Mouse (Mus musculus) left cerebral cortex, adult 18-20 months (tissue): ENCODE results near the gene Mctp2. TPM values are rescaled to one million over a fixed set of nuclear protein-coding genes. Genes with fewer than 3 reads are reported as not detected.

Experiments
- DNase-seq, 2 experiments: peaks; one replicate each; pipeline ENCODE4 v3.0.0; 2021 to 2022; ENCODE audit warnings: low spot score in 2 of 2, mixed read lengths in 1 of 2
- long read RNA-seq, 2 experiments: library from polyadenylated mRNA; stranded (forward); transcript quantifications; one replicate each; pipeline ENCODE4 v2.0.0; 2021
- total RNA-seq, 2 experiments: library from RNA; stranded (reverse); gene quantifications; 2 replicates each; pipeline ENCODE4 v1.2.3; 2021

Gene Mctp2
- total RNA-seq: 1 to 10 TPM; 1.2 to 1.5 TPM
- long read RNA-seq, experiment 1: 0 reads
- long read RNA-seq, experiment 2, partial matches to known transcripts: 1 of 1 reads
- long read RNA-seq, experiment 2, other reads (novel, unspliced or antisense): 0 of 1 reads

GRCm38 (mm10) chr7:72306382-72306841, at the start of gene Mctp2:
Gene Mctp2, minus strand, starts transcription at chr7:72306608.
- DNase-seq: peak; percentile 12 to 34

DNA sequence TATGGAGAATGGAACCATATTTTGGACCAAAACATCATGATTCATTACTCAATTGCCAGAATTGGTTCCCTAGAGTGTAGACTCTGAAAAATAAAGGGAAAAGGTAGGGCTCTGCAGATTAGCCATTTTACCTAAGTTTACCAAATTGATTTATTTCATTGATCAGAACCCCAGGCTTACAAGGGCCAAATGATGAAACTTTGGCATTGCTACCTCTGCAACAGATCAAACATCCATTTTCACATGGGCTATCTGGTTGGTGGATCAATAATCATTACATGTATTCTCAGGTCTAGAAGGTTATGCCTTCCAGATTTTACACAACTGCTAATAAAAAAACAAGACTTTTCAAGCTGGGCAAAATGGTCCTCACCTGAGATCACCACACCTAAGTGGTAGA, 39.5 kb upstream of the Mctp2 start:
- no peak for DNase-seq

DNA sequence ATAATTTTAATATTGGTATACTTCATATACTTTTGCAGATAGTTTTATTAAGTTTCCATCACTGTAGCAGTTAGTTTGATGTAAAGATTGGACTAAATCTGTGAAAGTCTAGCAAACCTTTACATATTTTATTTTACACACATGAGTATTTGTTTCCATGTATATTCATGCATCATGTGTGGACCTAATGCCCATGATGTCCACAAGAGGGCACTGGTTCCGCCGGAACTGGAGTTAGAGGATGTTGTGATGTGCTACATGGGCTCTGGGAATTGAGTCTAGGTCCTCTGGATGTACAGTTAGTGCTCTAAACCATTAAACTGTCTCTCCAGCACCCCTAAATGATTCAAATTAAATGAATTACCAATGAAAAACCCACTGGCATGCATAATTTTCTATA, 37.3 kb upstream of the Mctp2 start:
- DNase-seq: no peak

DNA sequence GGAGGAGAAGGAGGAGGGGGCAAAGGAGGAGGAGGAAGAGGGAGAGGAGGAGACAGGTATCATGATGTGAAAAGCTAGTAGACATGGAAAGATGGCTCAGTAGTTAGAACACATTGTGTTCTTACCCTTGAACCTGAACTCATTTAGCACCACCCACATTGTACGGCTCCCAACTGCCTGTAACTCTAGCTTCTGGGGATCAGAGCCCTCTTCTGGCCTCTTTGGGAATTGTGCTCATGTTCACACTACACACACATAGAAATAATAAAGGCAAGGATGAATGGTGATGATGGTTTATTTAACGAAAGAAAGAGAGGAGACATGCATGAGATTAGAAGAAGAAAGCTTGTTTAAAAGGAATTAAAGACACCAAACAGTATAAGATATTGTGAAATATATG, 36.4 kb upstream of the Mctp2 start:
- no peak for DNase-seq

DNA sequence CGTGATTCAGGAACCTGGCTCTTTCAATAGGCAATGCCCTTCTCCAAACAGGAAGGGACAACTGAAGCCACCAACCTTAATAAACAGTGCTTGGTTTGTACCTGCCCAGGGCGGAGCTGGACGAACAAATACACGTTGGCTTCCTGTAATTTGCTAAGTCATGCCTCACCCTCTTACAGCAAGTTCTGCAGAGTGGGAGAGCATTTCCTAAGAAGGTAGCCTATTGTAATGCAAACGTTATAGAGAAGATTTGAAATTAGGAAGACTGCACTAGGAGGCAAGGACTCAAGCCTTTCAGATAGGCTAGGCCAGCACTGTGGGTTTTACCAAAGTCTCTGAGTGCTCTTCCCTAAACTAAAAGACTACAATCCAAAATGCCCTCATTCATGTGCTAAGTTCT, 19.6 kb upstream of the Mctp2 start:
- no peak for DNase-seq

DNA sequence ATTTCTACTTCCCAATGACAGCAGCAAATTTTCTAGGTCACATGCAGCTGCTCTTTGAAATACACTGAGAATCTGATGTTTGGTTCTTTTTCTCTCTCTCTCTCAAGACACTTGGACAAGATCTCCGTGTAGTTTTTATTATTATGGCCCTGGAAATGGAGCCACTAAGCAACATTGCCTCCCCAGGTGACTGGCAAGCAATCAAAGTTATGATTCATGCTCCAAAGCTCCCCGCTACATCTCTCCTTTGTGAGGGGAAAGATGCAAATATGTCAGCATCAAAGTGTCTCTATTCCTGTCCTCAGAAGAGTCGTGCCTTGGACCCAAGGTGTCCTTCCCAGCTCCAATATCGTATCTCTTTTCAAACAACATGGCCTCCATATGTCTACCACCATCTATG, 14.5 kb upstream of the Mctp2 start:
- DNase-seq: no peak

DNA sequence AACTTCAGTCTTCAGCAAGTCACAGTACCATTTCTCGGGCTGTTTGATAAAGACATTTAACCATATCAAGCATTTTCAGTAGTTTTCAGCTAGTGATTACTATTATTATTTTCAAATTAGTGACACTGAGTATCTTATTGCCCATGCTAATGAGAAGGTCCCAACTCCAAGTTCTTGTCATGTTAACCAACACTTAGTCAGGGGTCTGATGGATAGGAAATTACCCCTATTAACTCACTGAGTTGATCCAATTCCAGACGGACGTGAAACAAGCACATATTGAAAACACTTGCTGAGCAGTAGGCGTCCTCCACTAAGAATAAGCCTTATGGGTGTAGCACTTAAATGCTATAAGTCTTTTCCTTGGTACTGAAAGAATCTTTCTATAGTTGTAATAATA, 14.0 kb upstream of the Mctp2 start:
- DNase-seq: no peak

DNA sequence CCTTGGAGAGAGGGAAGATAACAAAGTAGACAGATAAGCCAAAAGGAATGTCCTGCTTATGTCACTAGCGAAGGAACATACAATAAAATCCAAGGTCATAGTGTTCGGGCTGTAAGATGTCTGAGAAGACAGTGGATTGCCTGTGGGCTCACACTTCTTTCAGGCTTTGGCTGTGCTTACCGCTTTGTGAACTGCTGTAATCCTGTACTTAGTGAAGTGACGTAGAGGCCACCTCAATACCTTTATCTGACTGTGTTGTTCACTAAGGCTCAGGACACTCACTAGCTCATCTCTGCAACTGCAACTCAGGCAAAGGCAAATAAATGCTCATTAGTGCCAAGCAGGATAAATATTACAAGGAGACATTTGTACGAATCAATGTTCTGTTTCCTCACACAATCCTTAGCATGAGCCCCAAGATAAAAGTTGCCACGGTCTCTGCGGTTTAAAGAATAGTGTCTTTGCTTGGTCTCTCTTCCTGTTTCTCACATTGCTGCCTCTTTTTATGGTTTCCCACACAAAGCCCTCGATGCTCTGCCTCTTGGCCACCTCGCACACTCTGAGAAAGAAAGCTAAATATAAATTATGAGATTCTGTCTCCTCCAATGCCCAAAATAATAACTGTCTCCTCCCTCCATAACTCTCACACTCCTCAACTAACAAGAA, 8.1 kb upstream of the Mctp2 start:
- DNase-seq: no peak

DNA sequence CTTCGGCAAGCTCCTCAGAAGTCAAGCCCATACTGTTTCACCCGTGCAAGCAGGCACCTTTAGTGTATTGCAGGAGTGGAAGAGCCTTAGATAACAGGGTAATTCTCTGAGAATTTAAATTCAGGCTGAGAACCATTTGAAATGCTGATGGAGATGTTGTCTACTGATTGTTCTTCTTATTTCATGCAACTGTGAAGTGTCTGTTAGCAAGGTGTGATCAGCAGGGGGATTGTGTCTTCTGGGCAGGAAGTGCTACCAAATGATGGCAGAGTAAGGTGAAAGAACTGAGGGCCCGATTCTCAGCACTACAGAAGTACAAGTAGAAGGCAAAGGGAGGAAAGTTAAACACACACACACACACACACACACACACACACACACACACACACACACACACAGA, 7.5 kb upstream of the Mctp2 start:
- DNase-seq: no peak

DNA sequence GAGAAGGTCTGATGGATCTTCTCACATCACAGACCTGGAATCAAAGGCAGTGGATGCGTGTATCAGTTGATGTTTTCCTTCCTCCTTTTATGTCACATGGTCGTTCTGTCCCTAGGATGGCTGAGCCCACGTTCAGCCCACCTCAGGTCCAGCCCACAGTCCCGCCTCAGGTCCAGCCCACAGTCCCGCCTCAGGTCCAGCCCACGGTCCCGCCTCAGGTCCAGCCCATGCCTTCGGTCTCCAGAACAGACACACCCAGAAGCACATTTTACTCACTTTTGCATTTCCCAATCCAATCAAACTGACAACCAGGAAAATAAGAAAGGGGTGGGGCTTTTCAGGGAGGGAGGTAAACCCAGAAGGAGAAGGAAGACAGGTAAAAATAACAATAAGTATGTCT, 5.2 kb upstream of the Mctp2 start:
- no peak for DNase-seq

DNA sequence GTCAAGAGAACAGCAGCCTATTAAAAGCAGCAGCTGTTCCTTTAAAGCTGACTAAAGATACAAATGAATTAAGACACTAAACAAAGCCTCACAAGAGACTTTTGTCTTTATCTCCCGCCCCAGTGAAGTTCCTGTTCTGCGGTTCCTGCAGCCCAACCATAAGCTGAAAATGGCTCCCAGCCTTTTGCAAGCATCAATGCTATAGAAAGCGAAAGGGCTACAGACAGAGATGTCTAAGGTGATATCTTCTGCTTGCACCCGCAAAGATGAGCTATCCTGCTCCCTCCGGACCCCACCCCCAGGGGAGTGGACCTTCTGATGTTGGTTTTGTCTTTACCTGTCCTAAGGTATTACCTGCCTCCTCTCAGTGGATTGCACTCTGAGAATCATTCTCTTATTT, 1.7 kb upstream of the Mctp2 start:
- DNase-seq: no peak

DNA sequence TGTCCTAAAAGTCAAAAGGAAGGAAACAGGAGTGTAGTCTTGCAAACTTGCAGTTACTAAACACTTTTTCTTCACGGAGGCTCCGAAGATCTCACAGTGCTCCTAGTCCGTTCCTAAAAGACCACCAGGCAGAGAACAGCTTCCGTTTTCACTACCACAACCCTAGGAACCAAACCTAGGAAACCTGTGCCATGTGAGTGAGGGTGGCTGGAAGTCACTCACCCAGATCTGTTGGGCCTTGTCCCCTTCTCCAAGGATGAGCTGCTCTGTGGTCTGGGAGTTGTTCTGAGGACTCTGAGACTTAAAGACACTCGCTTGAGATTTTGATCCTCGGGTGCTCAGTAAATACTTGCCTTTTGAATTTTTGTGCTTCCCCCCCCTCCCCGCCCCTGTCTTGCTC, 439 bp upstream of the Mctp2 start:
- no peak for DNase-seq

GRCm38 (mm10) chr7:72305971-72306370, 437 bp downstream of the Mctp2 start:
- DNase-seq: no peak

DNA sequence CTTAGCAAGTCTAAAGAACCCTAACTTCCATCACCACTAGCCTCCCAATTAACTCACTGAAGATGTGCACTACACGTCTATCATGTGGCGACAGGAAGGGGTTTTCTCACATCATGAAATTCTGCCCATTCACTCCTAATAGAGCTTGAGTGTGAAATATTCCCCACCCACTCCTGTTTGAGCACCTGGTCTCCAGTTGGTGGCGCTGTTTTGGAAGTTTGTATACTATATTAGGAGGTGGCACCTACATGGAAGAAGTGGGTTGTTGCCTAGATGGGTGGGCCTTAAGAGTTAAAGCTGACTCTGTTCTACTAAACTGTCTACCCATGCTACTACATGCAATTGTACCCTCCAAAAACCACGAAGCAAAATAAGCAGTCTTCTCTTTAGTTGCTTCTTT, 4.7 kb downstream of the Mctp2 start:
- no peak for DNase-seq

GRCm38 (mm10) chr7:72299726-72300125, 6.7 kb downstream of the Mctp2 start:
- no peak for DNase-seq

DNA sequence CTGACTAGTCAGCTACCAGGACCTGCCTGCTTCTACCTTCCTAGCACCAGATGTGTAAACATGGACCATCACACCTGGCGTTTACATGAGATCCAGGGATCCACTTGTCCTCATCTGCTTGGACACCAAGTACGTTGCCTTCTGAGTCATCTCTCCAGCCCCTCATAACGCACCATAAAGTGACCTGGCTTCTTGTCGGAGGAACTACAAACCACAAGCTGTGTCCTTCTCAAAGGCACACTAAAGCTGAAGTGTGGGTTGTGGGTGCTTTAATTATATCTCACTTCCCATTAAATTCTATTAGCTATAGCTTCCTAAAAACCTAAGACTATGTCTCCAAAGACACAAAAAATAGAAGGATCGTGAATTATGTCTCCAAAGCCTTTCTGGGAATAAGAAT, 9.4 kb downstream of the Mctp2 start:
- no peak for DNase-seq

DNA sequence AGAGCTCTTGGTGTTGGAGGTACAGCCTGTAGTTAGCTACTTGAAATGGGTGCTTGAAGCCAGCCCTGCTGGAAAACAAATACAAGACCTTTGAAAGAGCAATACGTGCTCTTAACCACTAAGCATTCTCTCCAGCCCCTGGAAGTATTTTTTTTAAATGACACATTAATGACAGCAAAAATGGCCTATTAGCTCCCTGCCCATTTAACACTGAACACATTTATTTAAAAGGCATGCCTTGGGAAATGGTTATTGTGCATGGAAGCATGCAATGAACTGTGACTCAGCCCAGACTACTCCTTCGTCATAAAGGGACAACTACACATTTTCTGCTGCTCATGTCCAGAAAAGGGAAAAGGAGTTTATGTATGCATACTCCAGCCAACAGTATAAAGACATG, 10.2 kb downstream of the Mctp2 start:
- no peak for DNase-seq

- DNase-seq: no peak
Measured at GRCm38 (mm10) chr7:72294886-72295285, 11.5 kb downstream of the Mctp2 start.

DNA sequence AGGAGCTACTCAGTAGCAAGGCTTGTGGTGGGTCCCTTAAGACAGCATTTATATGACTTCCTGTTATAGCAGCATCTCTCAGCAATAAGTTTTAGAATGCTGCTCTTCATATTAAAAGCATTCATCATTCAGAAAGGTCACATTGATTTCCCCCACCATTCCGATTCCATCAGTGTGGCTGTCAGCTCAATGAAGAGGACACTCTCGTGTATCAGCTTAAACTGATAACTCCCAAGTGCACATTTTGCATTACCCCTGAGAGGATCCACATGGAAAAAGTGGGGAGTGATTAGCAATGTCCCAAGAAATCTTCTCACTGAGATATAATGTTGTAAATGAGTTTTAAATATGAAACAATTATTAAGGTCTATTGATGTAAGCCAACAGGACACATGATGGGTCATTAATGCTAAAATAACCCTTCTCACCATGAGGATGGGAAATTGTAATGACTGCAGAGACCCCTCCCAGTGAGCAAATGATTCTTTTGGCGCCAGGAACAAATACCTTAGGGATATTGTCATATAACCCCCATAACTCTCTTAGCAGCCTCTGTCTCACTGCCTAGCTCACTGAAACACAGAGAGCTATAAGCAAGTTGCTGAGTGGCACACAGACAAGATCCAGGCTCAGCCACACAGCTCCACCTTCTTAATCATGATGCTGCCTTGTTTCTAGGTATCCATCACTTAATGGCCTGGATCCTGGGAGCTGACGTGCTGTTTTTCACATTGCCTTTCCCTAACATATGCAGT, 12.4 kb downstream of the Mctp2 start:
- no peak for DNase-seq

- DNase-seq: no peak
Measured at GRCm38 (mm10) chr7:72292232-72292913, 14.0 kb downstream of the Mctp2 start.

- no peak for DNase-seq
Measured at GRCm38 (mm10) chr7:72280721-72281120, 25.7 kb downstream of the Mctp2 start.

DNA sequence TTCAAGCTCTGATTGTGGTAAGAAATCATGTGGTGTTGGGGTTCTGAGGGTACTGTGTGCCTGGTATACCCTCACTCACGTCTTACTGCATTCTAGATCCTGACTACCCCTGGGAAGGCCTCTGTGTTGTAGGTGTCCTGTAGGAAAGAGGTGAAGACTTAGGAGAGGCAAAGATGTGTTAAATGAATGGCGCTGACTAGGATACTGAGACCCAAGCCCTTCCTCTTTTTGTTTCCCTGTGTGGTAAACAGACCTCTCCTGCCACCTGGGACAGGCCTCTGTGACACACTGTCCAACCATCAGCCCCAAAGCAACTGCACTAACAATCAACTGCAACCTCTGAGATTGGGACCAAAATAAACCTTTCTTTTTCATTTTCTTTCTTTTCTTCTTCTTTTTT, 28.0 kb downstream of the Mctp2 start:
- no peak for DNase-seq
